ENCODE assay signal across 8 mouse cellular contexts in the genomic region with DNA sequence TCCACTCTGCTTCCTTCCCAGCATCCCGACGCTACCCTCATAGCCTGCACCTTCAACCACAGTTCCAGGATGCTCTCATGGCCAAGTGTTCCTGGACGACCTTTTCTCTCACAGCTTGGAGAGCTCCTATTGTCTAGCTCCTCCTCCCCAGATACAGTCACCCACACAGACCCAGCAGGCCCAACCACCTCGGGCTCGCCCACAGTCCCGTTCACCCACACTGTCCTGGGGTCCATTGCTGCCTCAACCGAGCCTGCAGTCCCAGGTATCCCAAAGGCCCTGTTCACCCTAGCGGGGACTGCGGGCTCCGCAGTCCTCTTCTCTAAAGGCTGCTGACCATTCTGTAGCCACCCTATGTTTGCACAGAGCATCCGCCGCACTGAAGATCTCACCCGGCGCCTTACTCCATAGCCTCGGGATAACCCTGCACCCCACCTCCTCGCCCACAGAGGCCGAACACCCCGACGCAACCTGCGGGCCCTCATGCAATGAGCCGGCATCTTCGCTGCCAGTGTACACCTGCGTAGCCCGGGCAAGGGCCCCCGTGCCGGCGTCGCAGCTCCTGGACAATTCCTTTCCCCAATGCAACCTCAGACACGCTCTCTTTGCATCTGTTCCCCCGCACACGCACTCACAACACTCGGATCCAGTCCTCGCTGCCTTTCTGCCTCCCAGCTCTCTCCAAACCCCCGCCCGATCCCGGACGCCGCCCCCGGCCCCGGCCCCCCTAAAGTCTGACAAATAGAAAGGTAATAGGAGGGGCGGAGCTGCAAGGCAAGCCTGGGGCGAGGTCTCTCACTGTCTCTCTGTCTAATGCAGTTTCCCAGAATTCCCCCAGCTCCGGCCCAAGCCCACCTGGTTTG. TPM values are rescaled to one million over a fixed set of nuclear protein-coding genes. Genes with fewer than 3 reads are reported as not detected.
DNase-seq lines count a peak whose midpoint lies in the region; ATAC-seq and TF ChIP-seq lines count a peak whose summit lies in the region.

A gene (minus strand): TSS at position 500 of the 863 bp plus-strand sequence.

- ATAC-seq in cerebellum, adult (ENCODE audit: insufficient number of reproducible peaks, low FRiP score, low TSS enrichment), result peak; percentile 62
- peak; percentile 50 for ATAC-seq in lung, postnatal 0 days

- no peaks in the 10 kb centered on the region for H3K9me3 ChIP-seq in heart, embryonic 10.5 days
- no peaks in the 10 kb centered on the region for H3K9me3 ChIP-seq in lung, postnatal 0 days (ENCODE audit: low read length)

- no peaks in the 10 kb centered on the region for H3K27me3 ChIP-seq in heart, embryonic 10.5 days (ENCODE audit: insufficient read depth, poor library complexity, severe bottlenecking)
- no peaks in the 10 kb centered on the region for H3K27me3 ChIP-seq in lung, postnatal 0 days (replicated peaks; ENCODE audit: insufficient read depth, low read length)

- under 1% methylated on average over 43 of the region's 43 CpGs for WGBS in heart, embryonic 10.5 days
- WGBS in lung, postnatal 0 days, result 1% methylated on average over 43 of the region's 43 CpGs

- H3K27ac ChIP-seq in heart, embryonic 10.5 days, result peak within 1 kb of the TSS; percentile 89
- H3K27ac ChIP-seq in lung, postnatal 0 days (ENCODE audit: low read length), result peak within 1 kb of the TSS; percentile 39

- no peak for DNase-seq in cerebellum, adult 9-10 months
- DNase-seq in CD4-positive helper T cell, adult 2 months (ENCODE audit: low read depth, low spot score), result peak; percentile 21
- peak; percentile 54 to 67 for DNase-seq in cerebellum, postnatal 10 days
- DNase-seq in heart, embryonic 10.5 days (ENCODE audit: low spot score), result peak; percentile 82
- peak; percentile 13 to 57 for DNase-seq in kidney, postnatal 25 days
- DNase-seq in lung, postnatal 0 days (ENCODE audit: low spot score), result peak; percentile 48
- DNase-seq in right cerebral cortex, postnatal 10 days (ENCODE audit: low spot score in 2 of 2), result peak; percentile 51 to 62

- H3K4me2 ChIP-seq in lung, postnatal 0 days (replicated peaks; ENCODE audit: low read depth, low read length), result peak within 1 kb of the TSS; percentile 97

- peak within 1 kb of the TSS; percentile 92 for H3K4me3 ChIP-seq in heart, embryonic 10.5 days
- H3K4me3 ChIP-seq in lung, postnatal 0 days (ENCODE audit: low read depth, low read length), result peak within 1 kb of the TSS; percentile 87

- no peak for TF ChIP-seq EP300 in lung, postnatal 0 days (IDR thresholded peaks at IDR 0.05)

- peak within 1 kb of the TSS; percentile 61 for H3K9ac ChIP-seq in lung, postnatal 0 days (replicated peaks; ENCODE audit: low read depth)

- peaks cover 29% of the 10 kb centered on the region for H3K36me3 ChIP-seq in heart, embryonic 10.5 days
- H3K36me3 ChIP-seq in lung, postnatal 0 days (ENCODE audit: insufficient read depth, low read length), result peaks cover 6% of the 10 kb centered on the region; the same call in 1 of the 2 replicates

- TF ChIP-seq CTCF in lung, postnatal 0 days (IDR thresholded peaks at IDR 0.05), result peak; percentile 48

- H3K4me1 ChIP-seq in heart, embryonic 10.5 days, result peaks cover 24% of the 10 kb centered on the region
- no peaks in the 10 kb centered on the region for H3K4me1 ChIP-seq in lung, postnatal 0 days (ENCODE audit: insufficient read depth, low read depth, low read length)

RNA-seq across cellular contexts. Expression of the gene that starts here (rescaled TPM):
- 0.10 and 0.24 TPM in 2 replicates for polyA plus RNA-seq in heart, embryonic 10.5 days (2016; fragmentation: Nextera tagmentation; extraction: Ambion mirVana)
- 0.06 TPM in 1 of 2 replicates, not detected in the other for polyA plus RNA-seq in lung, postnatal 0 days (2015; fragmentation: Nextera tagmentation; extraction: Ambion mirVana)

Comparison
In these comparisons a context has a peak if more than half of its experiments do, and no peak if none do; other contexts are left out.
1. Peak in DNase-seq, H3K4me3 ChIP-seq and H3K27ac ChIP-seq in heart, embryonic 10.5 days; RNA of the gene not detected or under 1 TPM.
2. Peak in DNase-seq, ATAC-seq, H3K4me3 ChIP-seq, H3K27ac ChIP-seq, H3K9ac ChIP-seq and H3K4me2 ChIP-seq in lung, postnatal 0 days; RNA of the gene not detected or under 1 TPM.